Mouse (Mus musculus): ENCODE results near the gene Iqgap3.

Gene Iqgap3

GRCm38 (mm10) chr3:88094126-88094525 lies 12.4 kb downstream of the Iqgap3 start:
- in situ Hi-C loops (cut with MboI) = no loop called here

- in situ Hi-C loops (cut with MboI) = no loop called here
These were observed 15.9 kb downstream of the Iqgap3 start for GRCm38 (mm10) chr3:88097666-88098065.

GRCm38 (mm10) chr3:88100251-88100650 lies 18.5 kb downstream of the Iqgap3 start:
- in situ Hi-C loops (cut with MboI) = no loop called here

- in situ Hi-C loops (cut with MboI) = no loop called here
These were observed 20.0 kb downstream of the Iqgap3 start for GRCm38 (mm10) chr3:88101736-88102135.

GRCm38 (mm10) chr3:88102196-88102595 lies 20.4 kb downstream of the Iqgap3 start:
- in situ Hi-C loops (cut with MboI) = no loop called here

GRCm38 (mm10) chr3:88102611-88103010 lies 20.8 kb downstream of the Iqgap3 start:
- in situ Hi-C loops (cut with MboI) = no loop called here

GRCm38 (mm10) chr3:88106126-88106525 lies 24.4 kb downstream of the Iqgap3 start:
- in situ Hi-C loops (cut with MboI) = no loop called here

- in situ Hi-C loops (cut with MboI) = no loop called here
These were observed 27.4 kb downstream of the Iqgap3 start for GRCm38 (mm10) chr3:88109126-88109525.

- in situ Hi-C loops (cut with MboI) = no loop called here
These were observed 32.6 kb downstream of the Iqgap3 start for GRCm38 (mm10) chr3:88114396-88114795.

- in situ Hi-C loops (cut with MboI) = no loop called here
These were observed 38.4 kb downstream of the Iqgap3 start for GRCm38 (mm10) chr3:88120117-88120651.

- in situ Hi-C loops (cut with MboI) = no loop called here
These were observed 39.7 kb downstream of the Iqgap3 start for GRCm38 (mm10) chr3:88121164-88122131.

GRCm38 (mm10) chr3:88125195-88125594 lies 43.4 kb downstream of the Iqgap3 start:
- in situ Hi-C loops (cut with MboI) = no loop called here

GRCm38 (mm10) chr3:88126181-88126580 lies 44.4 kb downstream of the Iqgap3 start:
- in situ Hi-C loops (cut with MboI) = no loop called here

- in situ Hi-C loops (cut with MboI) = no loop called here
These were observed 45.9 kb downstream of the Iqgap3 start for GRCm38 (mm10) chr3:88127636-88128035.

- in situ Hi-C loops (cut with MboI) = no loop called here
These were observed 46.3 kb downstream of the Iqgap3 start for GRCm38 (mm10) chr3:88128056-88128455.

GRCm38 (mm10) chr3:88129006-88129405 lies 47.2 kb downstream of the Iqgap3 start:
- in situ Hi-C loops (cut with MboI) = no loop called here

GRCm38 (mm10) chr3:88131071-88131470 lies 49.3 kb downstream of the Iqgap3 start:
- in situ Hi-C loops (cut with MboI) = no loop called here

GRCm38 (mm10) chr3:88132492-88132891 lies 50.7 kb downstream of the Iqgap3 start:
- in situ Hi-C loops (cut with MboI) = no loop called here

GRCm38 (mm10) chr3:88133187-88133771 lies 51.5 kb downstream of the Iqgap3 start:
- in situ Hi-C loops (cut with MboI) = no loop called here

- in situ Hi-C loops (cut with MboI) = loop anchor here (5.0 kb wide), 1 partner anchor 36 kb away; no protein-coding TSS in a partner anchor
These were observed 54.6 kb downstream of the Iqgap3 start for GRCm38 (mm10) chr3:88136346-88136745.

- in situ Hi-C loops (cut with MboI) = loop anchor here (5.0 kb wide), 1 partner anchor 35 kb away; no protein-coding TSS in a partner anchor
These were observed 55.2 kb downstream of the Iqgap3 start for GRCm38 (mm10) chr3:88136945-88137494.

- in situ Hi-C loops (cut with MboI) = loop anchor here (5.0 kb wide), 1 partner anchor 34 kb away; no protein-coding TSS in a partner anchor
These were observed 56.0 kb downstream of the Iqgap3 start for GRCm38 (mm10) chr3:88137821-88138220.

Data from mature B cell (primary cell).